Mouse (Mus musculus): ENCODE data around the gene Rec8. TPM values are rescaled to one million over a fixed set of nuclear protein-coding genes. Genes with fewer than 3 reads are reported as not detected.

The Rec8 gene
- polyA plus RNA-seq, 1 experiment from 2014 or later: 2.6 TPM

- Histone ChIP-seq H3K4me2 (ENCODE audit: low read length) (peak overlapping the region; percentile 28), H3K4me3 (replicated peaks; ENCODE audit: low read depth, low read length) (no peak overlapping the region), H3K27ac (replicated peaks; ENCODE audit: low read depth, low read length) (no peak overlapping the region), H3K27me3 (ENCODE audit: control insufficient read depth, insufficient read depth, low read length) (no peaks in the 10 kb centered on the region), H3K9ac (replicated peaks; ENCODE audit: low read length) (peak overlapping the region; percentile 36; the same call in 1 of the 2 replicates), H3K4me1 (ENCODE audit: control insufficient read depth, insufficient read depth, low read length) (no peaks in the 10 kb centered on the region), H3K36me3 (ENCODE audit: control insufficient read depth, insufficient read depth, low read length) (peaks cover 89% of the 10 kb centered on the region), H3K9me3 (ENCODE audit: control insufficient read depth, low read length) (no peaks in the 10 kb centered on the region)
- ATAC-seq (ENCODE audit: low FRiP score, low TSS enrichment) (peak; percentile 87), DNase-seq (peak; percentile 83)
- WGBS: 21% methylated on average over 19 of the region's 19 CpGs
These were observed 13.9 kb upstream of the Rec8 start for GRCm38 (mm10) chr14:55603633-55604576.

- WGBS: 94% methylated on average over 11 of the region's 11 CpGs
- Histone ChIP-seq H3K4me2 (ENCODE audit: low read length) (no peak overlapping the region), H3K36me3 (ENCODE audit: control insufficient read depth, insufficient read depth, low read length) (peaks cover 89% of the 10 kb centered on the region), H3K9ac (replicated peaks; ENCODE audit: low read length) (no peak overlapping the region), H3K9me3 (ENCODE audit: control insufficient read depth, low read length) (no peaks in the 10 kb centered on the region), H3K4me1 (ENCODE audit: control insufficient read depth, insufficient read depth, low read length) (no peaks in the 10 kb centered on the region), H3K27me3 (ENCODE audit: control insufficient read depth, insufficient read depth, low read length) (no peaks in the 10 kb centered on the region), H3K27ac (replicated peaks; ENCODE audit: low read depth, low read length) (no peak overlapping the region), H3K4me3 (replicated peaks; ENCODE audit: low read depth, low read length) (no peak overlapping the region)
- ATAC-seq (ENCODE audit: low FRiP score, low TSS enrichment) (no peak), DNase-seq (no peak)
These were observed 13.0 kb upstream of the Rec8 start for GRCm38 (mm10) chr14:55604823-55605222.

DNA sequence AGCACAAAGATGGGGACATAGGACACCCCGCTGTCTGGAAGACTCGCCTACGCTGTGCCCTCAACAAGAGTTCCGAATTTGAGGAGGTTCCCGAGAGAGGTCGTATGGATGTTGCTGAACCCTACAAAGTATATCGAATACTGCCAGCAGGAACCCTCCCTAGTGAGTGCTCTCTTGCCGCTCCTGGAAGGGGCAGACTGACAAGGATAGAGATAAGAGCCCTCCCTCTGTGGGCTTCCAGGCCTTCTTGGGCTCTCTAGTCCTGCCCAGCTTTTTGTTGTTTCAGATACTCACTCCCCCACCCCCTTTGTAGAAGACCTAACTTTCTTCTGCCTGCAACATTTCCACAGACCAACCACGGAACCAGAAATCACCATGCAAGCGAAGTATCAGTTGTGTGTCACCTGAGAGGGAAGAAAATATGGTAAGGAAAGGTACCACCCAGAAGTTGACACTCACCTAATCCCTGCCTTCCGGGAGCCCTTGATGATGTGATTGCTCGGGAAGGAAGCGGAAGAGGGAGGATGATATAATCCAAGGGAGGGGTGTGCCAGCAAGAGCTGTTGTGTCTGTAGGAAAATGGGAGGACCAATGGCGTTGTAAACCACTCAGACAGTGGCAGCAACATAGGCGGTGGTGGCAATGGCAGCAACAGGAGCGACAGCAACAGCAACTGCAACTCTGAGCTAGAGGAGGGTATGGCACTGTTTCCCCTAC, 11.9 kb upstream of the Rec8 start:
- Histone ChIP-seq H3K27ac (replicated peaks; ENCODE audit: low read depth, low read length) (no peak overlapping the region), H3K36me3 (ENCODE audit: control insufficient read depth, insufficient read depth, low read length) (peaks cover 88% of the 10 kb centered on the region), H3K9ac (replicated peaks; ENCODE audit: low read length) (no peak overlapping the region), H3K4me2 (ENCODE audit: low read length) (no peak overlapping the region), H3K9me3 (ENCODE audit: control insufficient read depth, low read length) (no peaks in the 10 kb centered on the region), H3K27me3 (ENCODE audit: control insufficient read depth, insufficient read depth, low read length) (no peaks in the 10 kb centered on the region), H3K4me1 (ENCODE audit: control insufficient read depth, insufficient read depth, low read length) (no peaks in the 10 kb centered on the region), H3K4me3 (replicated peaks; ENCODE audit: low read depth, low read length) (no peak overlapping the region)
- ATAC-seq (ENCODE audit: low FRiP score, low TSS enrichment) (no peak), DNase-seq (no peak)
- WGBS: 95% methylated on average over 16 of the region's 16 CpGs

GRCm38 (mm10) chr14:55608339-55608738, 9.5 kb upstream of the Rec8 start:
- H3K4me2 ChIP-seq (ENCODE audit: low read length): no peak overlapping the region
- no peak for DNase-seq
- ATAC-seq (ENCODE audit: low FRiP score, low TSS enrichment): no peak
- WGBS: 95% methylated on average over 6 of the region's 6 CpGs
- H3K9ac ChIP-seq (replicated peaks; ENCODE audit: low read length): no peak overlapping the region
- H3K9me3 ChIP-seq (ENCODE audit: control insufficient read depth, low read length): no peaks in the 10 kb centered on the region
- H3K27ac ChIP-seq (replicated peaks; ENCODE audit: low read depth, low read length): no peak overlapping the region
- no peaks in the 10 kb centered on the region for H3K27me3 ChIP-seq (ENCODE audit: control insufficient read depth, insufficient read depth, low read length)
- no peaks in the 10 kb centered on the region for H3K4me1 ChIP-seq (ENCODE audit: control insufficient read depth, insufficient read depth, low read length)
- H3K36me3 ChIP-seq (ENCODE audit: control insufficient read depth, insufficient read depth, low read length): peaks cover 65% of the 10 kb centered on the region
- H3K4me3 ChIP-seq (replicated peaks; ENCODE audit: low read depth, low read length): no peak overlapping the region

DNA sequence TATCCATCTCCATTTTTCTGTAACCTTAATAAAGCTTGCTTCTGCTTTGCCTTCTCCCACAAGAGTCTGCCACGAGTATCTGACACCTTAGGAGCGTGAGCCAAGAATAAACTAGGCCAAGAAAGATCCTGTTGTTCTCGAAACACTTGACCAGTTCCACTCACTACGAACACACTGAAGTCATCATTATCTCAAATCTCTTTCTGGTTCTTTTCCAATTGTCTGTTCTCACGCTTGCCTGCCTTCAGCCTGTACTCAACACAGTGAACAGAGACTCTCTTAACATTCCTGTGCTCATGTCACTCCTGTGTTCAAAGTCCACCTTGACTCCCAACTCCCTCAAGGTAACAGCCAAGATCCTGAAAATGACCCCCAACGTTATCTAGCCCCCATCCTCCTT, 4.5 kb upstream of the Rec8 start:
- no peak for DNase-seq
- H3K27me3 ChIP-seq (ENCODE audit: control insufficient read depth, insufficient read depth, low read length): no peaks in the 10 kb centered on the region
- no peak overlapping the region for H3K9ac ChIP-seq (replicated peaks; ENCODE audit: low read length)
- WGBS: 62% methylated on average over 6 of the region's 6 CpGs
- H3K4me2 ChIP-seq (ENCODE audit: low read length): no peak overlapping the region
- no peak overlapping the region for H3K27ac ChIP-seq (replicated peaks; ENCODE audit: low read depth, low read length)
- peaks cover 26% of the 10 kb centered on the region for H3K36me3 ChIP-seq (ENCODE audit: control insufficient read depth, insufficient read depth, low read length)
- ATAC-seq (ENCODE audit: low FRiP score, low TSS enrichment): no peak
- H3K9me3 ChIP-seq (ENCODE audit: control insufficient read depth, low read length): no peaks in the 10 kb centered on the region
- H3K4me1 ChIP-seq (ENCODE audit: control insufficient read depth, insufficient read depth, low read length): no peaks in the 10 kb centered on the region
- no peak overlapping the region for H3K4me3 ChIP-seq (replicated peaks; ENCODE audit: low read depth, low read length)

- no peak overlapping the region for H3K4me3 ChIP-seq (replicated peaks; ENCODE audit: low read depth, low read length)
- no peak for DNase-seq
- H3K9ac ChIP-seq (replicated peaks; ENCODE audit: low read length): no peak overlapping the region
- H3K9me3 ChIP-seq (ENCODE audit: control insufficient read depth, low read length): no peaks in the 10 kb centered on the region
- no peak overlapping the region for H3K4me2 ChIP-seq (ENCODE audit: low read length)
- 84% methylated on average over 7 of the region's 7 CpGs for WGBS
- H3K4me1 ChIP-seq (ENCODE audit: control insufficient read depth, insufficient read depth, low read length): no peaks in the 10 kb centered on the region
- no peak overlapping the region for H3K27ac ChIP-seq (replicated peaks; ENCODE audit: low read depth, low read length)
- H3K27me3 ChIP-seq (ENCODE audit: control insufficient read depth, insufficient read depth, low read length): no peaks in the 10 kb centered on the region
- peaks cover 12% of the 10 kb centered on the region for H3K36me3 ChIP-seq (ENCODE audit: control insufficient read depth, insufficient read depth, low read length)
- no peak for ATAC-seq (ENCODE audit: low FRiP score, low TSS enrichment)
These were observed 3.2 kb upstream of the Rec8 start for GRCm38 (mm10) chr14:55614565-55615178.

- no peaks in the 10 kb centered on the region for H3K27me3 ChIP-seq (ENCODE audit: control insufficient read depth, insufficient read depth, low read length)
- DNase-seq: no peak
- WGBS: 54% methylated on average over 2 of the region's 2 CpGs
These were observed 2.0 kb upstream of the Rec8 start for GRCm38 (mm10) chr14:55615876-55616275.

GRCm38 (mm10) chr14:55616844-55617243, 993 bp upstream of the Rec8 start:
- no peaks in the 10 kb centered on the region for H3K27me3 ChIP-seq (ENCODE audit: control insufficient read depth, insufficient read depth, low read length)
- no peak overlapping the region for H3K9ac ChIP-seq (replicated peaks; ENCODE audit: low read length)
- H3K9me3 ChIP-seq (ENCODE audit: control insufficient read depth, low read length): no peaks in the 10 kb centered on the region
- H3K4me2 ChIP-seq (ENCODE audit: low read length): no peak overlapping the region
- DNase-seq: no peak
- no peak for ATAC-seq (ENCODE audit: low FRiP score, low TSS enrichment)
- H3K4me3 ChIP-seq (replicated peaks; ENCODE audit: low read depth, low read length): no peak overlapping the region
- no peaks in the 10 kb centered on the region for H3K4me1 ChIP-seq (ENCODE audit: control insufficient read depth, insufficient read depth, low read length)
- no peak overlapping the region for H3K27ac ChIP-seq (replicated peaks; ENCODE audit: low read depth, low read length)
- 94% methylated on average over 2 of the region's 2 CpGs for WGBS
- H3K36me3 ChIP-seq (ENCODE audit: control insufficient read depth, insufficient read depth, low read length): no peaks in the 10 kb centered on the region

More at GRCm38 (mm10) chr14:55615876-55616275, 2.0 kb upstream of the Rec8 start:
- H3K4me3 ChIP-seq (replicated peaks; ENCODE audit: low read depth, low read length): no peak overlapping the region
- H3K4me2 ChIP-seq (ENCODE audit: low read length): no peak overlapping the region
- H3K27ac ChIP-seq (replicated peaks; ENCODE audit: low read depth, low read length): no peak overlapping the region
- H3K9ac ChIP-seq (replicated peaks; ENCODE audit: low read length): no peak overlapping the region
- no peaks in the 10 kb centered on the region for H3K9me3 ChIP-seq (ENCODE audit: control insufficient read depth, low read length)
- no peaks in the 10 kb centered on the region for H3K4me1 ChIP-seq (ENCODE audit: control insufficient read depth, insufficient read depth, low read length)
- no peak for ATAC-seq (ENCODE audit: low FRiP score, low TSS enrichment)
- H3K36me3 ChIP-seq (ENCODE audit: control insufficient read depth, insufficient read depth, low read length): peaks cover 2% of the 10 kb centered on the region; the same call in 1 of the 2 replicates
